Mouse (Mus musculus): ENCODE data around the gene Itsn2. TPM values are rescaled to one million over a fixed set of nuclear protein-coding genes. Genes with fewer than 3 reads are reported as not detected.
"Not testable (repeated sequence)": the region's sequence is repeated elsewhere in the genome, so short reads cannot be mapped to it uniquely, and the experiment has no call there.

The Itsn2 gene
- 33.1 and 35.4 TPM in 2 replicates for polyA plus RNA-seq (2015; fragmentation: Nextera tagmentation; extraction: Ambion mirVana)

DNA sequence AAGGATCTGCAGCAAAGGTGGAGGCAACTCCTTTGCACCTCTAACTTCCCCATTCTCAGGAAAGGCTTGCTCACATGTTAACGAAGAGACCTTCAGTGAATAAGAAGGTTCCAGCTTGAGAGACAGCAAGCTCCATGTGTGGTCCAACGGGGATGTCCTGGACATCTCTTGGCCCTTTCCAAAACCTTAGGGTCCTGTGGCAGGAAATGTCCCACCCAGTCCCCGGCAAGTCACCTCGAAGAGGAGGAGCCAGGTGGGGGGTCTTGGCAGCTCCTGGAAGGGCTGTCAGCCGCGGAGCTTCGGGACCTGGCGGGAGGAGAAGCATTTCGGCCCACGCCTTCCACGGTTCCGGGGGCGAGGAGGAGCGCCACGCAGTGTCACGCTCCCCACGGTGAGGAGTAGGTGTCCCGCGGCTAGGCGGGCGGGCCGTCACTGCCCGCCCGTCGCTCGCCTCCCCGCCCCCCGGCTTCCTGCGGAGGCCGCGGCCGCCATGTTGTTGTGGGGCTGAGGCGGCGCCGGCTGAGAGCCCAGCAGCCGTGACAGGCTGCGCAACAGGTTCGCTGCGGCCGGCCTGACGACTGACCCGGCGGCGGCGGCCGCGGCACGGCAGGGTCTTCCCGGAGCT is at the start of gene Itsn2, which contains the start of gene Gm3625:
Gene Itsn2 (plus strand): TSS at position 98 of the 625 bp plus-strand sequence.
Gene Gm3625 (minus strand): TSS at position 387 of the 625 bp plus-strand sequence.
- ATAC-seq (replicated peaks; ENCODE audit: insufficient number of reproducible peaks, insufficient read depth, low FRiP score, low read depth): peak; percentile 85
- Histone ChIP-seq H3K4me1 (replicated peaks) (peaks cover 24% of the 10 kb centered on the region), H3K9me3 (replicated peaks) (no peaks in the 10 kb centered on the region), H3K9ac (peak within 1 kb of the TSS; percentile 95), H3K27me3 (no peaks in the 10 kb centered on the region), H3K27ac (peak within 1 kb of the TSS; percentile 95), H3K4me2 (peak within 1 kb of the TSS; percentile 85), H3K4me3 (peak within 1 kb of the TSS; percentile 95), H3K36me3 (no peaks in the 10 kb centered on the region)
- WGBS: under 1% methylated on average over 49 of the region's 49 CpGs

GRCm38 (mm10) chr12:4544400-4544919 is 48.0 kb upstream of the Itsn2 start:
- Histone ChIP-seq H3K9me3 (replicated peaks) (no peaks in the 10 kb centered on the region), H3K9ac (no peak overlapping the region), H3K36me3 (no peaks in the 10 kb centered on the region), H3K27me3 (no peaks in the 10 kb centered on the region), H3K4me1 (replicated peaks) (0 out of 2 replicates have a peak, but pooled peaks cover 7% of the 10 kb centered on the region), H3K4me3 (no peak overlapping the region), H3K4me2 (no peak overlapping the region), H3K27ac (no peak overlapping the region)
- WGBS: 86% methylated on average over 5 of the region's 5 CpGs
- no peak for ATAC-seq (replicated peaks; ENCODE audit: insufficient number of reproducible peaks, insufficient read depth, low FRiP score, low read depth)

GRCm38 (mm10) chr12:4545425-4545824 is 47.0 kb upstream of the Itsn2 start:
- Histone ChIP-seq H3K36me3 (no peaks in the 10 kb centered on the region), H3K27me3 (no peaks in the 10 kb centered on the region), H3K4me1 (replicated peaks) (0 out of 2 replicates have a peak, but pooled peaks cover 7% of the 10 kb centered on the region), H3K27ac (no peak overlapping the region), H3K4me2 (no peak overlapping the region), H3K4me3 (no peak overlapping the region), H3K9ac (no peak overlapping the region), H3K9me3 (replicated peaks) (no peaks in the 10 kb centered on the region)
- no peak for ATAC-seq (replicated peaks; ENCODE audit: insufficient number of reproducible peaks, insufficient read depth, low FRiP score, low read depth)

- Histone ChIP-seq H3K4me2 (no peak overlapping the region), H3K36me3 (no peaks in the 10 kb centered on the region), H3K27me3 (no peaks in the 10 kb centered on the region), H3K27ac (no peak overlapping the region), H3K4me1 (replicated peaks) (0 out of 2 replicates have a peak, but pooled peaks cover 7% of the 10 kb centered on the region), H3K9ac (no peak overlapping the region), H3K4me3 (no peak overlapping the region), H3K9me3 (replicated peaks) (no peaks in the 10 kb centered on the region)
- 35% methylated on average over 5 of the region's 5 CpGs for WGBS
- no peak for ATAC-seq (replicated peaks; ENCODE audit: insufficient number of reproducible peaks, insufficient read depth, low FRiP score, low read depth)
Observed at GRCm38 (mm10) chr12:4546491-4546890, 45.9 kb upstream of the Itsn2 start.

DNA sequence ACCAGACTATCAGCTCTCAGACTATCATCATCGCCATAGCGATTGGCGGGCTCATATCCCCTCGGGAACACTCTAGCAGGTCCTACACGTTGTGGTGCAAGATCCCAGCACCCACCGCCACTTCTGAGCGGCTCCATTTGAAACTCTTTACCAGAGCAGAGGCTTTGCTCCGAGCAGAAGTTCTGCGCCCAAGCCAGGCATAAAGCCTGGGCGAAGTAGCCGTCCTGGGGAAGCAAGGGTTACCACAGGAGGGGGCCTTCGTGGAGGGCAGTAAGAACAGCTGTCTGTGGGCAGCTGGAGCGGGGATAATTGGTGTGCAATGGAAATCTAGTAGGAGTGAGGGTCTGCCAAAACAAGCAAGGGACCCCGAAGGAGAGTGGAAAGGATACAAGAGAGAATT is 44.9 kb upstream of the Itsn2 start:
- no peak for ATAC-seq (replicated peaks; ENCODE audit: insufficient number of reproducible peaks, insufficient read depth, low FRiP score, low read depth)
- Histone ChIP-seq H3K36me3 (no peaks in the 10 kb centered on the region), H3K27me3 (no peaks in the 10 kb centered on the region), H3K27ac (no peak overlapping the region), H3K9ac (no peak overlapping the region), H3K4me3 (no peak overlapping the region), H3K4me2 (no peak overlapping the region), H3K4me1 (replicated peaks) (peaks cover 13% of the 10 kb centered on the region), H3K9me3 (replicated peaks) (no peaks in the 10 kb centered on the region)
- WGBS: 61% methylated on average over 14 of the region's 14 CpGs

GRCm38 (mm10) chr12:4548053-4549013 is 44.1 kb upstream of the Itsn2 start:
- Histone ChIP-seq H3K27ac (no peak overlapping the region), H3K4me3 (peak overlapping the region; percentile 21; the same call in 1 of the 2 replicates), H3K4me2 (peak overlapping the region; percentile 50), H3K9me3 (replicated peaks) (no peaks in the 10 kb centered on the region), H3K9ac (0 out of 2 replicates have a peak overlapping the region, but pooled peaks have one; percentile 33), H3K27me3 (no peaks in the 10 kb centered on the region), H3K4me1 (replicated peaks) (peaks cover 17% of the 10 kb centered on the region), H3K36me3 (no peaks in the 10 kb centered on the region)
- no peak for ATAC-seq (replicated peaks; ENCODE audit: insufficient number of reproducible peaks, insufficient read depth, low FRiP score, low read depth)
- 20% methylated on average over 18 of the region's 18 CpGs for WGBS

DNA sequence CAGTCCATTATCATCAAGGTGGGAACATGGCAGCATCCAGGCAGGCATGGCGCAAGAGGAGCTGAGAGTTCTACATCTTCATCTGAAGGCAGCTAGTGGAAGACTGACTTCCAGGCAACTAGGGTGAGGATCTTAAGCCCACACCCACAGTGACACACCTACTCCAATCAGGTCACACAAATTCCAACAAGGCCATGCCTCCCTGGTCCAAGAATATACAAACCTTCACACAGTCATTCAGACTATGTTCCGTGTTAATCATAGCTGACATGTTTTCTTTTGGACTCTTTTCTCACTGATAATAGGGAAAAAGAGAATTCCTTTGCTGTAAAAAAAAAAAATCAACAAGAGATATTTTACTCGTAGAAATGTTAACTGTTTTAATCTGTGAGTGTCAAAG is 38.7 kb upstream of the Itsn2 start:
- 77% methylated on average over 3 of the region's 3 CpGs for WGBS
- not testable (repeated sequence) for ATAC-seq (replicated peaks; ENCODE audit: insufficient number of reproducible peaks, insufficient read depth, low FRiP score, low read depth); H3K9ac ChIP-seq

DNA sequence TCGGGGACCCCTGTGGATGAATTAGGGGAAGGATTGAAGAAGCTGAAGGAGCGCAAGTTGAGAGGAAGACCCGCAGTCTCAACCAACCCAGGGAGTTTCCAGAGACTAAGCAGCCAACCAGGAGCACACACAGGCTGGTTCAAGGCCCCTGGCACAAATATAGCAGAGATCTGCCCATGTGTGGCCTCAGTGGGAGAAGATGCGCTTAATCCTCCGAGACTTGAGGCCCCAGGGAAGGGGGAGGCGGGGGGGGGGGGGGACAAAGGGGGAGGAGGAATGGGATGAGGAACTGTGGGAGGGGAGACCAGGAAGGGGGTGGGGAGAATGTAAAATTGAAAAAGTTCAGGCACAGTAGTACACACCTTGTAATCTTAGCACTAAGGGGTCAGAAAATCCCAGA is 37.0 kb upstream of the Itsn2 start:
- ATAC-seq (replicated peaks; ENCODE audit: insufficient number of reproducible peaks, insufficient read depth, low FRiP score, low read depth): no peak
- no peaks in the 10 kb centered on the region for H3K9me3 ChIP-seq (replicated peaks)
- peaks cover 25% of the 10 kb centered on the region for H3K4me1 ChIP-seq (replicated peaks)
- no peak overlapping the region for H3K4me2 ChIP-seq
- H3K27ac ChIP-seq: no peak overlapping the region
- H3K4me3 ChIP-seq: no peak overlapping the region
- no peaks in the 10 kb centered on the region for H3K27me3 ChIP-seq
- 81% methylated on average over 5 of the region's 6 CpGs for WGBS
- H3K9ac ChIP-seq: no peak overlapping the region
- no peaks in the 10 kb centered on the region for H3K36me3 ChIP-seq

More for the DNA sequence above, 38.7 kb upstream of the Itsn2 start:
- not testable (repeated sequence) for H3K4me3 ChIP-seq; H3K36me3 ChIP-seq; H3K27me3 ChIP-seq; H3K4me2 ChIP-seq; H3K9me3 ChIP-seq (replicated peaks); H3K27ac ChIP-seq
- peaks cover 16% of the 10 kb centered on the region for H3K4me1 ChIP-seq (replicated peaks)

- no peak overlapping the region for H3K4me3 ChIP-seq
- H3K27ac ChIP-seq: no peak overlapping the region
- WGBS: 79% methylated on average over 9 of the region's 9 CpGs
- no peaks in the 10 kb centered on the region for H3K9me3 ChIP-seq (replicated peaks)
- H3K27me3 ChIP-seq: no peaks in the 10 kb centered on the region
- no peak for ATAC-seq (replicated peaks; ENCODE audit: insufficient number of reproducible peaks, insufficient read depth, low FRiP score, low read depth)
- H3K4me2 ChIP-seq: no peak overlapping the region
- no peaks in the 10 kb centered on the region for H3K36me3 ChIP-seq
- H3K4me1 ChIP-seq (replicated peaks): peaks cover 22% of the 10 kb centered on the region
- no peak overlapping the region for H3K9ac ChIP-seq
Observed at GRCm38 (mm10) chr12:4556891-4557290, 35.5 kb upstream of the Itsn2 start.

- ATAC-seq (replicated peaks; ENCODE audit: insufficient number of reproducible peaks, insufficient read depth, low FRiP score, low read depth): no peak
- 63% methylated on average over 3 of the region's 3 CpGs for WGBS
Observed at GRCm38 (mm10) chr12:4557436-4557835, 35.0 kb upstream of the Itsn2 start.

DNA sequence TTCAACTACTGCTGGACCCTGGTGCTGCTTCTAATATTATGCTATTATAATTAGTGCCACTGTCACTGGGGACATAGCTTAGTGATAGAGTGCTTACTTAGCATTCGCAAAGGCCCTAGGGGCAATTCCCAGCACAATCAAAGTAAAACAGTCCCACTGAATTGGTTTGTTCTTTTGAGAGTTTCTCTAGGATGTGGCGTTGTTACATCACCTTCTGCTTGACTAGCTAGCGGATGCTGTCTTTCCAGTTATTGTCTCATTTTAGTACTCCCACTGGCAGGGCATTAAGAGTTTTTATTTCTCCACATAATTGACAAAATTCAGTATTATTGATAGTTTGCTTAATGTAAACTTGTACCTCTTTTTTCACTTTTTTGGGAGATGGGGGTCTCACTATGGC is 34.4 kb upstream of the Itsn2 start:
- no peak for ATAC-seq (replicated peaks; ENCODE audit: insufficient number of reproducible peaks, insufficient read depth, low FRiP score, low read depth)
- H3K36me3 ChIP-seq: no peaks in the 10 kb centered on the region
- peak overlapping the region; percentile 65 for H3K27ac ChIP-seq
- H3K9me3 ChIP-seq (replicated peaks): no peaks in the 10 kb centered on the region
- no peak overlapping the region for H3K4me2 ChIP-seq
- H3K27me3 ChIP-seq: no peaks in the 10 kb centered on the region
- H3K9ac ChIP-seq: no peak overlapping the region
- no peak overlapping the region for H3K4me3 ChIP-seq
- WGBS: 92% methylated on average over 3 of the region's 3 CpGs
- H3K4me1 ChIP-seq (replicated peaks): peaks cover 14% of the 10 kb centered on the region

More at GRCm38 (mm10) chr12:4557436-4557835, 35.0 kb upstream of the Itsn2 start:
- Histone ChIP-seq H3K9ac (no peak overlapping the region), H3K4me2 (no peak overlapping the region), H3K27me3 (no peaks in the 10 kb centered on the region), H3K4me3 (no peak overlapping the region), H3K36me3 (no peaks in the 10 kb centered on the region), H3K9me3 (replicated peaks) (no peaks in the 10 kb centered on the region), H3K27ac (no peak overlapping the region), H3K4me1 (replicated peaks) (peaks cover 19% of the 10 kb centered on the region)

Measured in heart, embryonic 15.5 days (tissue).